Mouse (Mus musculus) lung, embryonic 16.5 days (tissue): ENCODE measurements around the gene Gm43191. TPM values are rescaled to one million over a fixed set of nuclear protein-coding genes. Genes with fewer than 3 reads are reported as not detected.

Experiments
- ATAC-seq: fragments of 200-750 bp; cut with Nextera tagmentation; 2 replicates; pipeline ENCODE4 v1.8.0; 2017; ENCODE audit warnings: low read depth, mild to moderate bottlenecking, moderate library complexity
- H3K27ac ChIP-seq: fragments of 300-500 bp; sonication (generic); 2 replicates; pipeline ENCODE4 v1.5.1; 2014; ENCODE audit warnings: mild to moderate bottlenecking, control low read depth, low read length
- H3K27me3 ChIP-seq: fragments of 300-500 bp; sonication (generic); 2 replicates; pipeline ENCODE4 v1.6.1; 2014; ENCODE audit warnings: low read depth, low read length, mixed read lengths; ENCODE audit not compliant: control insufficient read depth, insufficient read depth
- H3K36me3 ChIP-seq: fragments of 300-500 bp; sonication (generic); 2 replicates; pipeline ENCODE4 v1.6.1; 2014; ENCODE audit warnings: low read length; ENCODE audit not compliant: control insufficient read depth, insufficient read depth
- H3K4me1 ChIP-seq: fragments of 300-500 bp; sonication (generic); replicated peaks from 2 replicates; pipeline ENCODE4 v1.6.1; 2014; ENCODE audit warnings: low read length, mixed read lengths; ENCODE audit not compliant: control insufficient read depth, insufficient read depth
- H3K4me2 ChIP-seq: fragments of 300-500 bp; sonication (generic); 2 replicates; pipeline ENCODE4 v1.6.1; 2014; ENCODE audit warnings: low read depth, low read length, control low read depth
- H3K4me3 ChIP-seq: fragments of 300-500 bp; sonication (generic); 2 replicates; pipeline ENCODE4 v1.5.1; 2014; ENCODE audit warnings: mild to moderate bottlenecking, low read length, control low read depth
- H3K9ac ChIP-seq: fragments of 300-500 bp; sonication (generic); 2 replicates; pipeline ENCODE4 v1.6.1; 2014; ENCODE audit warnings: low read length, control low read depth
- H3K9me3 ChIP-seq: fragments of 300-500 bp; sonication (generic); 2 replicates; pipeline ENCODE4 v1.6.1; 2016; ENCODE audit warnings: low read length; ENCODE audit not compliant: control insufficient read depth
- WGBS: fragments of 180-500 bp; shearing (Covaris S2); extraction: QIAGEN DNeasy Blood & Tissue Kit; methylation state at CpG from one replicate; pipeline ENCODE4 v1.1.7; 2014; 5-methylcytosine and 5-hydroxymethylcytosine counted together
- polyA plus RNA-seq: library from polyadenylated mRNA; unstranded; fragments of >200 nt; fragmentation: Nextera tagmentation; extraction: Ambion mirVana; gene quantifications from 2 replicates; pipeline ENCODE4 v1.2.1, GENCODE M21; 2015

Gene Gm43191
- polyA plus RNA-seq, 1 experiment from 2014 or later, result not detected

- Histone ChIP-seq H3K4me1 (peaks cover 5% of the 10 kb centered on the region; the same call in 1 of the 2 replicates), H3K27ac (peak overlapping the region; percentile 70), H3K9ac (peak overlapping the region; percentile 80), H3K4me2 (peak overlapping the region; percentile 47), H3K27me3 (no peaks in the 10 kb centered on the region), H3K9me3 (no peaks in the 10 kb centered on the region), H3K4me3 (peak overlapping the region; percentile 92), H3K36me3 (peaks cover 17% of the 10 kb centered on the region)
- ATAC-seq, result peak; percentile 70
- 3% methylated on average over 22 of the region's 22 CpGs for WGBS
Measured at GRCm38 (mm10) chr3:116594076-116594727, 86.9 kb downstream of the Gm43191 start.

Other genes starting within 250 kb of the Gm43191 start
- gene Rtca, start 173.1 kb downstream of the Gm43191 start, polyA plus RNA-seq, result 54.2 and 57.5 TPM in 2 replicates
- 15.9 and 21.0 TPM in 2 replicates for gene Dbt, start 168.2 kb downstream of the Gm43191 start, polyA plus RNA-seq
- gene Lrrc39, start 118.3 kb downstream of the Gm43191 start, polyA plus RNA-seq, result 0.67 and 0.93 TPM in 2 replicates
- gene Sass6, start 86.3 kb downstream of the Gm43191 start, polyA plus RNA-seq, result 22.3 and 29.2 TPM in 2 replicates
- 24.6 and 28.1 TPM in 2 replicates for gene Trmt13, start 66.7 kb downstream of the Gm43191 start, polyA plus RNA-seq
- 83.8 and 84.4 TPM in 2 replicates for gene Mfsd14a, start 18.6 kb downstream of the Gm43191 start, polyA plus RNA-seq
- gene Slc35a3, start 31.6 kb upstream of the Gm43191 start, polyA plus RNA-seq, result 15.4 and 16.5 TPM in 2 replicates
- 17.6 and 18.3 TPM in 2 replicates for gene Agl, start 126.9 kb upstream of the Gm43191 start, polyA plus RNA-seq
- 7.2 and 7.5 TPM in 2 replicates for gene Frrs1, start 178.2 kb upstream of the Gm43191 start, polyA plus RNA-seq